Mouse (Mus musculus) forelimb bud, embryonic 11.5 days (tissue): ENCODE measurements at regions not wholly inside any gene's neighbourhood (a gene's known extent, or its start where the extent isn't known, plus 50 kb on each side); places are given as distances from the start of the nearest gene placed in this dataset.
A peak's percentile ranks its signal among the peaks of the same experiment; 100 is the strongest.

Experiments used
- DNase-seq: peaks from one replicate; pipeline ENCODE4 v3.0.0-alpha.2; 2012; ENCODE audit warnings: low read depth, low spot score

- no peak for DNase-seq
Observed at GRCm38 (mm10) chr8:30797341-30797740, 2631.2 kb upstream of the 5930422O12Rik start.

GRCm38 (mm10) chr8:30817028-30817427 lies 2611.5 kb upstream of the 5930422O12Rik start:
- DNase-seq, result no peak

GRCm38 (mm10) chr8:30822835-30823587 lies 2605.5 kb upstream of the 5930422O12Rik start:
- DNase-seq, result peak; percentile 29

- no peak for DNase-seq
Observed at GRCm38 (mm10) chr8:30823588-30823938, 2604.9 kb upstream of the 5930422O12Rik start.

- DNase-seq, result no peak
Observed at GRCm38 (mm10) chr8:30826021-30826420, 2602.5 kb upstream of the 5930422O12Rik start.

GRCm38 (mm10) chr8:30838056-30838455 lies 2590.5 kb upstream of the 5930422O12Rik start:
- no peak for DNase-seq

- peak; percentile 77 for DNase-seq
Observed at GRCm38 (mm10) chr8:30840064-30840463, 2588.4 kb upstream of the 5930422O12Rik start.

GRCm38 (mm10) chr8:30863017-30863416 lies 2565.5 kb upstream of the 5930422O12Rik start:
- no peak for DNase-seq

GRCm38 (mm10) chr8:30906044-30906695 lies 2522.3 kb upstream of the 5930422O12Rik start:
- DNase-seq, result no peak

GRCm38 (mm10) chr8:30913664-30914063 lies 2514.8 kb upstream of the 5930422O12Rik start:
- no peak for DNase-seq

- no peak for DNase-seq
Observed at GRCm38 (mm10) chr8:30915127-30915526, 2513.4 kb upstream of the 5930422O12Rik start.

- DNase-seq, result peak; percentile 26
Observed at GRCm38 (mm10) chr8:30915601-30916171, 2512.8 kb upstream of the 5930422O12Rik start.

GRCm38 (mm10) chr8:30916184-30916751 lies 2512.2 kb upstream of the 5930422O12Rik start:
- no peak for DNase-seq

GRCm38 (mm10) chr8:30921451-30921850 lies 2507.1 kb upstream of the 5930422O12Rik start:
- DNase-seq, result no peak

- DNase-seq, result peak; percentile 86
Observed at GRCm38 (mm10) chr8:30923301-30924159, 2505.0 kb upstream of the 5930422O12Rik start.

- no peak for DNase-seq
Observed at GRCm38 (mm10) chr8:30924160-30924534, 2504.4 kb upstream of the 5930422O12Rik start.

GRCm38 (mm10) chr8:30924656-30925055 lies 2503.9 kb upstream of the 5930422O12Rik start:
- DNase-seq, result no peak

GRCm38 (mm10) chr8:30937449-30938075 lies 2490.9 kb upstream of the 5930422O12Rik start:
- no peak for DNase-seq

- no peak for DNase-seq
Observed at GRCm38 (mm10) chr8:30940901-30941300, 2487.6 kb upstream of the 5930422O12Rik start.

- DNase-seq, result no peak
Observed at GRCm38 (mm10) chr8:30941511-30942175, 2486.9 kb upstream of the 5930422O12Rik start.
